Mouse (Mus musculus): ENCODE data around the gene Exosc6. TPM values are rescaled to one million over a fixed set of nuclear protein-coding genes. Genes with fewer than 3 reads are reported as not detected.

Gene Exosc6
- total RNA-seq, 4 experiments from 2014 or later, result not detected

Small RNAs within 50 kb of the gene (microRNA-seq; reads per million reads assigned to microRNA genes)
- gene Gm24103, result not detected
- gene Mir3473d, result not detected

Other genes with a start within 250 kb of the Exosc6 start
- 10 to 100 TPM; 61.0 to 68.2 (median 64.3) TPM for gene Cog4, start 209.7 kb upstream of the Exosc6 start, total RNA-seq (2022)
- 10 to 100 TPM; 14.1 to 19.3 (median 14.3) TPM for gene Sf3b3, start 209.6 kb upstream of the Exosc6 start, total RNA-seq (2022)
- 1 to 10 TPM; 3.6 to 4.5 (median 4.0) TPM for gene Fuk, start 153.9 kb upstream of the Exosc6 start, total RNA-seq (2022)
- 10 to 100 TPM; 45.0 to 59.2 (median 50.7) TPM for gene St3gal2, start 136.4 kb upstream of the Exosc6 start, total RNA-seq (2022)
- gene Ddx19a, start 58.5 kb upstream of the Exosc6 start, total RNA-seq (2022), result 10 to 100 TPM; 28.7 to 31.0 (median 29.5) TPM
- gene Ddx19b, start 24.6 kb upstream of the Exosc6 start, total RNA-seq (2022), result 10 to 100 TPM; 12.2 to 15.2 (median 13.7) TPM
- gene Aars, start 23.2 kb upstream of the Exosc6 start, total RNA-seq (2022), result 10 to 100 TPM; 41.3 to 51.9 (median 48.3) TPM
- gene Clec18a, start 36.1 kb downstream of the Exosc6 start, total RNA-seq (2022), result under 1 TPM; 0.13 to 0.54 (median 0.29) TPM
- gene Pdpr, start 38.3 kb downstream of the Exosc6 start, total RNA-seq (2022), result 100 to 1,000 TPM; 110 to 135 (median 133) TPM
- 10 to 100 TPM; 31.4 to 34.4 (median 32.8) TPM for gene Glg1, start 202.9 kb downstream of the Exosc6 start, total RNA-seq (2022)
- gene Rfwd3, start 243.9 kb downstream of the Exosc6 start, total RNA-seq (2022), result 1 to 10 TPM; 4.1 to 4.7 (median 4.2) TPM